Mouse (Mus musculus) forelimb bud, embryonic 11.5 days (tissue): ENCODE results near the gene Ctla4.

Experiments
- DNase-seq: peaks from one replicate; pipeline ENCODE4 v3.0.0-alpha.2; 2012; ENCODE audit warnings: low read depth, low spot score

The Ctla4 gene

GRCm38 (mm10) chr1:60865167-60865566 is 21.6 kb upstream of the Ctla4 start:
- DNase-seq = no peak

- DNase-seq = no peak
Measured at GRCm38 (mm10) chr1:60866043-60866442, 20.8 kb upstream of the Ctla4 start.

GRCm38 (mm10) chr1:60868333-60869277 is 18.2 kb upstream of the Ctla4 start:
- no peak for DNase-seq

- no peak for DNase-seq
Measured at GRCm38 (mm10) chr1:60875267-60875666, 11.5 kb upstream of the Ctla4 start.

- no peak for DNase-seq
Measured at GRCm38 (mm10) chr1:60880116-60880867, 6.5 kb upstream of the Ctla4 start.

GRCm38 (mm10) chr1:60882792-60883191 is 4.0 kb upstream of the Ctla4 start:
- DNase-seq = no peak

- no peak for DNase-seq
Measured at GRCm38 (mm10) chr1:60883279-60883678, 3.5 kb upstream of the Ctla4 start.

GRCm38 (mm10) chr1:60884611-60885010 is 2.2 kb upstream of the Ctla4 start:
- DNase-seq = no peak

GRCm38 (mm10) chr1:60898127-60898932 is 11.5 kb downstream of the Ctla4 start:
- DNase-seq = no peak

GRCm38 (mm10) chr1:60898933-60899210 is 12.1 kb downstream of the Ctla4 start:
- no peak for DNase-seq

- DNase-seq = no peak
Measured at GRCm38 (mm10) chr1:60899244-60899643, 12.4 kb downstream of the Ctla4 start.

- DNase-seq = no peak
Measured at GRCm38 (mm10) chr1:60902547-60902946, 15.7 kb downstream of the Ctla4 start.

GRCm38 (mm10) chr1:60903126-60903525 is 16.3 kb downstream of the Ctla4 start:
- DNase-seq = no peak

- no peak for DNase-seq
Measured at GRCm38 (mm10) chr1:60904456-60904978, 17.7 kb downstream of the Ctla4 start.

- no peak for DNase-seq
Measured at GRCm38 (mm10) chr1:60907466-60907865, 20.7 kb downstream of the Ctla4 start.

- DNase-seq = no peak
Measured at GRCm38 (mm10) chr1:60908751-60909161, 22.0 kb downstream of the Ctla4 start.

GRCm38 (mm10) chr1:60909746-60910145 is 22.9 kb downstream of the Ctla4 start:
- DNase-seq = no peak

GRCm38 (mm10) chr1:60910796-60911195 is 24.0 kb downstream of the Ctla4 start:
- no peak for DNase-seq

- no peak for DNase-seq
Measured at GRCm38 (mm10) chr1:60911631-60912030, 24.8 kb downstream of the Ctla4 start.

GRCm38 (mm10) chr1:60913305-60913704 is 26.5 kb downstream of the Ctla4 start:
- DNase-seq = no peak

GRCm38 (mm10) chr1:60916281-60916781 is 29.5 kb downstream of the Ctla4 start:
- DNase-seq = no peak
